Mouse (Mus musculus): ENCODE results near the gene Gja3.

DNA sequence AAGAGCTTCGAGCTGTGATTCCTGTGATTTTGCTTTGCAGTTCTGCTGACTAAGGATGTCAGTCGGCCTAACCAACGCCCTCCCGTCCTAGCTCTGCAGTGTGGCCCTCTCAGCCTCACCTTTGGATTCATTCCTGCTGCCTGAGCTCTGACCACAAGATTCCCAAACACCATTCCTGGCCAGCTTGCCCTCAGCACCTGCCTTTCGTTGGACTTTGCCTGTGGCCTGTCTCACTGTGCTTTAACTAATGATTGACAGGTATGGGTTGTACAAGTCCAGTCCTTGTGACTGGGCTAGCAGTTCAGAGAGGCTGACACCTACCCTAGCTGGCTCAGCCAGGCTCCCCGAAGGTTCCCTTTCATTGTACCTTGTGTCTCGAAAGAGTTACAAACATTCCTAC is 31.2 kb upstream of the Gja3 start:
- TF ChIP-seq CTCF (IDR thresholded peaks at IDR 0.05; ENCODE audit: borderline replicate concordance, control insufficient read depth, extremely low read depth, insufficient read depth, low read length, poor library complexity) (no peak), POLR2A (IDR thresholded peaks at IDR 0.05; ENCODE audit: control insufficient read depth, extremely low read depth, insufficient read depth, low read length, poor library complexity) (no peak)

All from thymus, adult 2 months (tissue).